Mouse (Mus musculus): ENCODE data around the gene Insl3. TPM values are rescaled to one million over a fixed set of nuclear protein-coding genes. Genes with fewer than 3 reads are reported as not detected.

Gene Insl3
- polyA plus RNA-seq, 1 experiment from 2014 or later: 1.3 TPM

DNA sequence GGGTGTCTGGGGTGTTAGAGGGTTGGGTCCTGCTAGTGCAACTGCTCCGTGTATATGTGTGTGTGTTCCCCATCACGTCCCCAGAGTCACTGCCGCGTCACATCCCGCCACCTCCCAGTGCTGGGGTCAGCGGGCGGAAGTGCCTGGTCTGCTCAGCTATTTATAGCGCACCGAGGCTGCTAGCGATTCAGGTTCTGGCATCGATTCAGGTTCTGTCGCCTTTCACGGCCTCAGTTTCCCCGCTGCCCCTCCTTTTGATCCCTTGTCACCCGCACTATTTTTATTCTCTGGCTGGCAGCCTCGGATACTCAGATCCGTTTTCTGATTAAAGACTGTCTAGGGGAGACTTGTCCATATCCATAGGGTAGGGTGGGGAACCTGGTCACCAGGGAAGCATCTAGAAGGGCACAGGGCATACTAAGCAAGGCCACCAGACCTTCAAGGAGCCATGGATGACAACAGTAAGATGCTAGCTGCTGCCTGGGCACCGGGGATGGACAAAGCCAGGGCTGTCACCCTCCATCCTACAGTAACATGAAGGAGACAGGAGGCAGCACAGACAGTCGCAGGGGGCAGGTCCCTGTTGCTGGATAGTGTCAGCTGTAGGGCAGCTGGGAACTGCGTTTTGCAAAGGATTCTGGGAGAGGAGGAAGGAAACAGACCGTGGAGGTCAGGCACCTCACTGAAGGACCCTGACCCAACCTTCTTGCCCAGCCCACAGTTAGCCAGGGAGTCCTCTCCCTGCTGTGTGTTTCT is 20.6 kb upstream of the Insl3 start:
- H3K27ac ChIP-seq: no peak overlapping the region
- DNase-seq (ENCODE audit: low spot score): peak; percentile 69
- H3K9ac ChIP-seq (ENCODE audit: low read depth, low read length): no peak overlapping the region

DNA sequence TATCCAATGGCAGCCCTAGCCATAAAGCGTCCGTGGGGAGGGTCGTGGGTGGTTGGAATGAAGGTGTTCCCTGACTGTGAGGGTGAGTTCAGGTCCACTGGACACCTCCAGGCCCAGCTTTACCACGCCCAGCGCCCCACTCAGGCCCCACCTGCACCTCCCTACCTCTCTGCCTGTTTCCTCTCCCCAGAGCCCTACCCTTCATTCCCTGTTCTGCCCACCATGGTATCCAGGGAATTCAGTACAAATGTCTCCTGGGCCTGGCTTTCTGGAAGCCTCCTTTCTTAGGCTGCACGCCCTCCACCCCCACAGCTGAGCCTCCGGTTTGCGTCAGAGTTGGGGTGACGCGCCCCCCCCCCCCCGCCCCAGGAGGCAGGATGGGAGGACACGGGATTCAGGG is 18.8 kb upstream of the Insl3 start:
- Histone ChIP-seq H3K36me3 (ENCODE audit: insufficient read depth, low read length) (no peaks in the 10 kb centered on the region), H3K9ac (ENCODE audit: low read depth, low read length) (no peak overlapping the region), H3K27me3 (ENCODE audit: insufficient read depth, low read length) (peaks cover 5% of the 10 kb centered on the region; the same call in 1 of the 2 replicates), H3K4me1 (replicated peaks; ENCODE audit: insufficient read depth, low read length) (peaks cover 27% of the 10 kb centered on the region), H3K4me2 (ENCODE audit: low read length) (peak overlapping the region; percentile 81), H3K9me3 (replicated peaks; ENCODE audit: low read length) (no peaks in the 10 kb centered on the region), H3K4me3 (replicated peaks; ENCODE audit: low read depth, low read length) (peak overlapping the region; percentile 41), H3K27ac (no peak overlapping the region)
- WGBS: 12% methylated on average over 9 of the region's 12 CpGs
- ATAC-seq (replicated peaks; ENCODE audit: low FRiP score, low read depth) (no peak), DNase-seq (ENCODE audit: low spot score) (no peak)
- no peak for TF ChIP-seq CTCF (IDR thresholded peaks at IDR 0.05; ENCODE audit: low read depth)

More for the DNA sequence above, 20.6 kb upstream of the Insl3 start:
- WGBS: 1% methylated on average over 21 of the region's 21 CpGs
- H3K27me3 ChIP-seq (ENCODE audit: insufficient read depth, low read length): peaks cover 5% of the 10 kb centered on the region; the same call in 1 of the 2 replicates
- ATAC-seq (replicated peaks; ENCODE audit: low FRiP score, low read depth): no peak
- H3K36me3 ChIP-seq (ENCODE audit: insufficient read depth, low read length): no peaks in the 10 kb centered on the region
- peak overlapping the region; percentile 30 for H3K4me2 ChIP-seq (ENCODE audit: low read length)
- H3K4me3 ChIP-seq (replicated peaks; ENCODE audit: low read depth, low read length): peak overlapping the region; percentile 12; the same call in 1 of the 2 replicates
- no peaks in the 10 kb centered on the region for H3K9me3 ChIP-seq (replicated peaks; ENCODE audit: low read length)
- no peak for TF ChIP-seq CTCF (IDR thresholded peaks at IDR 0.05; ENCODE audit: low read depth)
- H3K4me1 ChIP-seq (replicated peaks; ENCODE audit: insufficient read depth, low read length): peaks cover 27% of the 10 kb centered on the region

GRCm38 (mm10) chr8:71670621-71671548 is 18.1 kb upstream of the Insl3 start:
- Histone ChIP-seq H3K4me3 (replicated peaks; ENCODE audit: low read depth, low read length) (peak overlapping the region; percentile 41), H3K9ac (ENCODE audit: low read depth, low read length) (no peak overlapping the region), H3K4me1 (replicated peaks; ENCODE audit: insufficient read depth, low read length) (peaks cover 27% of the 10 kb centered on the region), H3K9me3 (replicated peaks; ENCODE audit: low read length) (no peaks in the 10 kb centered on the region), H3K27me3 (ENCODE audit: insufficient read depth, low read length) (peaks cover 5% of the 10 kb centered on the region; the same call in 1 of the 2 replicates), H3K36me3 (ENCODE audit: insufficient read depth, low read length) (no peaks in the 10 kb centered on the region), H3K27ac (no peak overlapping the region), H3K4me2 (ENCODE audit: low read length) (peak overlapping the region; percentile 81)
- peak; percentile 48 for DNase-seq (ENCODE audit: low spot score)
- peak; percentile 27 for ATAC-seq (replicated peaks; ENCODE audit: low FRiP score, low read depth)
- TF ChIP-seq CTCF (IDR thresholded peaks at IDR 0.05; ENCODE audit: low read depth): no peak
- WGBS: under 1% methylated on average over 64 of the region's 64 CpGs

DNA sequence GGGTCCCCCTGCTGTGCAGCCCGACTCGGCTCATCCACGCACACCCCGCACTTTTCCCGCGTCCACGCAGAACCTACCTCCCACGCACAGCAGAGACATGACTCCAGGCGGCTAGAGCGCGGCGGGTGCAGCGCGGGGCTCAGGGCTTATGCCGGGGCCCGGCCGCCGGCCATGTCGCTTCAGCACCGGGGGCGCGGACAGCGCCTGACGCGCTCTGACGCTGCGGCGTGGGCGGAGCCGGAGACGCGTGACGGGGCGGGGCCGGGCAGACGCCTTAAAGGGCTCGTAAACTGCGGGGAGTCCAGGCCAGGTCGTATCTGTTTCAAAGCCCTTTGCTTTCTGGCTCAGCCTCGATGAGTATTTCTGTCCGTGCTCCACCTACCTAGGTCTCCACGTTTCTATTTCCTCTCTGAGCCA is 17.5 kb upstream of the Insl3 start, which contains the start of gene Unc13a:
TSS of gene Unc13a (minus strand) at position 209 of the 417 bp plus-strand sequence.
- H3K27ac ChIP-seq: no peak within 1 kb of the TSS
- under 1% methylated on average over 42 of the region's 42 CpGs for WGBS
- peak within 1 kb of the TSS; percentile 41 for H3K4me3 ChIP-seq (replicated peaks; ENCODE audit: low read depth, low read length)
- H3K4me2 ChIP-seq (ENCODE audit: low read length): peak within 1 kb of the TSS; percentile 81
- peaks cover 27% of the 10 kb centered on the region for H3K4me1 ChIP-seq (replicated peaks; ENCODE audit: insufficient read depth, low read length)
- DNase-seq (ENCODE audit: low spot score) (peak; percentile 89), ATAC-seq (replicated peaks; ENCODE audit: low FRiP score, low read depth) (peak; percentile 43)
- H3K9ac ChIP-seq (ENCODE audit: low read depth, low read length): no peak within 1 kb of the TSS
- no peaks in the 10 kb centered on the region for H3K36me3 ChIP-seq (ENCODE audit: insufficient read depth, low read length)
- H3K9me3 ChIP-seq (replicated peaks; ENCODE audit: low read length): no peaks in the 10 kb centered on the region
- no peak for TF ChIP-seq CTCF (IDR thresholded peaks at IDR 0.05; ENCODE audit: low read depth)
- peaks cover 5% of the 10 kb centered on the region; the same call in 1 of the 2 replicates for H3K27me3 ChIP-seq (ENCODE audit: insufficient read depth, low read length)

DNA sequence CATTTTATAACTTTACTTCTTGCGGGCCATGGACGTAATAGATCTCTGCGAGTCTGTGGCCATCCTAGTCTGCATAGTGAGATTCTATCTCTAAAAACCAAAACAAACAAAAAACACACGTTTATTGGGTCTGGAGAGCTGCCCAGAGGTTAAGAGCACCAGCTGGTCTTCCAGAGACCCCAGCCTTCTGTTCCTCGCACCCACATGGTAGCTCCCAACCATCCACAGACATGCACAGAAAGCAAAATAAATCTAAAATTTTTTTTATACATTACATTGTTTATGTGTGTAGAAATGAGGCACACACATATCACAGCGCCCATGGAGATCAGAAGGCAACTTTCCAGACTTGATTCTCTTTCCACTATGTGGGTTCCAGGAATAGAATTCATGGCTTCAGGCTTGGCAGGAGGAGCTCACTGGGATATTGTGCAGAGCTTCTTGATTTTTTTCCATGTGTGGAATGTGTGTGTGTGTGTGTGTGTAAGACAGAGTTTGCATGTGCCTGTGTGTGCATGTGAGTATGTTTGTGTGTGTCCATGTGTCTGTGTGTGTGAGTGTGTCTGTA is 16.8 kb upstream of the Insl3 start:
- 46% methylated on average over 6 of the region's 6 CpGs for WGBS
- Histone ChIP-seq H3K9me3 (replicated peaks; ENCODE audit: low read length) (no peaks in the 10 kb centered on the region), H3K4me2 (ENCODE audit: low read length) (peak overlapping the region; percentile 81), H3K4me3 (replicated peaks; ENCODE audit: low read depth, low read length) (no peak overlapping the region), H3K9ac (ENCODE audit: low read depth, low read length) (no peak overlapping the region), H3K4me1 (replicated peaks; ENCODE audit: insufficient read depth, low read length) (peaks cover 27% of the 10 kb centered on the region), H3K27me3 (ENCODE audit: insufficient read depth, low read length) (peaks cover 5% of the 10 kb centered on the region; the same call in 1 of the 2 replicates), H3K36me3 (ENCODE audit: insufficient read depth, low read length) (no peaks in the 10 kb centered on the region), H3K27ac (no peak overlapping the region)
- DNase-seq (ENCODE audit: low spot score) (no peak), ATAC-seq (replicated peaks; ENCODE audit: low FRiP score, low read depth) (no peak)
- no peak for TF ChIP-seq CTCF (IDR thresholded peaks at IDR 0.05; ENCODE audit: low read depth)

- Histone ChIP-seq H3K4me2 (ENCODE audit: low read length) (no peak overlapping the region), H3K4me3 (replicated peaks; ENCODE audit: low read depth, low read length) (no peak overlapping the region), H3K27me3 (ENCODE audit: insufficient read depth, low read length) (peaks cover 14% of the 10 kb centered on the region; the same call in 1 of the 2 replicates), H3K4me1 (replicated peaks; ENCODE audit: insufficient read depth, low read length) (peaks cover 16% of the 10 kb centered on the region; the same call in 1 of the 2 replicates), H3K27ac (no peak overlapping the region), H3K9ac (ENCODE audit: low read depth, low read length) (no peak overlapping the region), H3K9me3 (replicated peaks; ENCODE audit: low read length) (no peaks in the 10 kb centered on the region), H3K36me3 (ENCODE audit: insufficient read depth, low read length) (no peaks in the 10 kb centered on the region)
- no peak for TF ChIP-seq CTCF (IDR thresholded peaks at IDR 0.05; ENCODE audit: low read depth)
- WGBS: 73% methylated on average over 2 of the region's 2 CpGs
- DNase-seq (ENCODE audit: low spot score): no peak
- ATAC-seq (replicated peaks; ENCODE audit: low FRiP score, low read depth): no peak
These were observed 14.9 kb upstream of the Insl3 start for GRCm38 (mm10) chr8:71674071-71674470.

Measured in kidney, postnatal 0 days (tissue).